Mouse (Mus musculus) C2C12 (cell line): ENCODE data around the gene Gmds.

Experiments
- CTCF ChIP-seq: IDR thresholded peaks from one replicate; pipeline ENCODE4 v1.5.1; 2011; ENCODE audit not compliant: control insufficient read depth, insufficient read depth, insufficient read length
- MAX ChIP-seq: IDR thresholded peaks from one replicate; pipeline ENCODE4 v1.6.1; 2011; ENCODE audit warnings: mild to moderate bottlenecking, control low read depth
- MYOD1 ChIP-seq: IDR thresholded peaks from one replicate; pipeline ENCODE4 v1.6.1; 2011; ENCODE audit warnings: low read depth; ENCODE audit not compliant: control insufficient read depth, insufficient read length
- MYOG ChIP-seq: IDR thresholded peaks from one replicate; pipeline ENCODE4 v1.6.1; 2011; ENCODE audit not compliant: control insufficient read depth, insufficient read length; ENCODE audit errors: extremely low read depth
- USF1 ChIP-seq: IDR thresholded peaks from one replicate; pipeline ENCODE4 v1.6.1; 2011; ENCODE audit warnings: low read depth, mild to moderate bottlenecking, control low read depth, moderate library complexity

DNA sequence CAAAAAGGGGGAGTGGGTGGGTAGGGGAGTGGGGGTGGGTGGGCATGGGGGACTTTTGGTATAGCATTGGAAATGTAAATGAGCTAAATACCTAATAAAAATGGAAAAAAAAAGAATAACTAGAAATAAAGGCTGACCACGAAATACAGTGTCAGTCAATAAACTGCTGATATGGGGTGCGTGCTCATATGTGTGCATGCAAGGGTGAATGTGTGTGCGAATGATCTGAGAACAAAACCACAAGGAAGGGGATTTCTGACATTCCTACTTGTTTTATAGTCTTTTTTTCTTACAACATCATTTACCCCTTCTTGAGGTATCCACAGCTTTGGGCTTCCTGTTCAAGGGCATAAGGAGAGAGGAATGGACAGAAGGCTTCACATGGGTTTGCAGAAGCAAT lies 224.7 kb downstream of the Gmds start:
- TF ChIP-seq CTCF (no peak), MYOG (no peak), MAX (no peak), USF1 (no peak), MYOD1 (no peak)
